Mouse (Mus musculus): ENCODE measurements around the gene Fam129b.
A peak's percentile ranks its signal among the peaks of the same experiment; 100 is the strongest.

Fam129b gene

GRCm38 (mm10) chr2:32860799-32861198 lies 15.1 kb upstream of the Fam129b start:
- no peak for DNase-seq

GRCm38 (mm10) chr2:32863317-32863716 lies 12.6 kb upstream of the Fam129b start:
- no peak for DNase-seq

DNA sequence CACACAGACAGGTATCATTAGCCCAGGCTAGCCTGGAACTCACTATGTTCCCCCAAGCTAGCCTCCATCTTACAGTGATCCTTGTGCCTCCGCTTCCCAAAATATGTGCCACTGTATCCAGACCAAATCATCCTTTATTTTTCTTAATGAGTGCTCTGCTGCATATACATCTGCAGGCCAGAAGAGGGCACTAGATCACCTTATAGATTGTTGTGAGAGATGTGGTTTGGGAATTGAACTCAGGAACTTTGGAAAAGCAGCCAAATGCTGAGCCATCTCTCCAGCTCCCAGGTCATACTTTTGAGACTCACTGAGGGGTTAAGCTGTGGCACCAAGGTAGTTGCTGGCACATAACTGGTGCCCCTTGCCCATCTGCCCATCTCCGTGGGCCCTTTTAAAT lies 11.2 kb upstream of the Fam129b start:
- DNase-seq, result no peak

GRCm38 (mm10) chr2:32867354-32867753 lies 8.6 kb upstream of the Fam129b start:
- no peak for DNase-seq

GRCm38 (mm10) chr2:32869721-32870274 lies 6.1 kb upstream of the Fam129b start:
- peak; percentile 54 for DNase-seq

DNA sequence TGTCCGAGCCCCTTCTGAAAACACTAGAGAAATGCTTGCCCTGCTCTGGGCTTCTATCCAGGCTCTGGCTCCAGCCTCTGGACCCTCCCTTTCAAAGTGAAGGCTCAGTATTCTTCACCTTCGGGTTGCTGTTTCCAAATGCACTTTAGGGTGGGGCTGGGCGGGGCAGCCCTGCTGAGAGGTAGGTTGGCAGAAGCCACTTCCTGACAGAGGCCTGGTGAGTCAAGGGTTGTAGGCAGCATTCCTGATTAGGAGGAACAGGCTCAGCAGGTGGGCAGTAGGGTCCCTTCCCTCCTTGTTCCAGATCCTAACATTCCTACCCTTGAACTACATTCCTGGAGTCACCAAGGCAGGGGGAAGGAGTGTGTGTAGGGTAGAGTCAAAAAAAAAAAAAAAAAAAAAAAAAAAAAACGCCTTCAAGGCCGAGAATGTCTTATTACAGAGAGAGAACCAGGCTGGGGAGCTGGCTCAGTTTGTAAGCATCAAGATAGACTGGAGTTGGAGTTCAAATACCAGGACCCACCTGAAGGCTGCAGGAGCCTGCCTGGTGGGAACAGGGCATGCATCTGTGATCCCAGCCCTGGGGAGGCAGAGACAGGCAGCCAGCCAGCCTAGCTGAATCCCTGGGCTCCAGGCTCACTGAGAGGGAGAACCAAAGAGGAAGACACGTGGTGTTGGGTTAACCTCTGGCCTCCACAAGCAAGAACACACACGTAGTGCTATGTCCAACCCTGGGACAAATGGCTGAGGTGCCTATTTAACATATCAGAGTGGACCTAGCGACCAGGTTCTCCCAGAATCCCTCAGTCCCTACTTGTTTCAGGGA lies 5.4 kb upstream of the Fam129b start:
- no peak for DNase-seq

- no peak for DNase-seq
These were observed 1.8 kb upstream of the Fam129b start for GRCm38 (mm10) chr2:32874070-32874469.

- DNase-seq, result peak; percentile 30
These were observed 801 bp upstream of the Fam129b start for GRCm38 (mm10) chr2:32874951-32875674.

GRCm38 (mm10) chr2:32876490-32877302 lies 782 bp downstream of the Fam129b start:
- DNase-seq, result peak; percentile 38

DNA sequence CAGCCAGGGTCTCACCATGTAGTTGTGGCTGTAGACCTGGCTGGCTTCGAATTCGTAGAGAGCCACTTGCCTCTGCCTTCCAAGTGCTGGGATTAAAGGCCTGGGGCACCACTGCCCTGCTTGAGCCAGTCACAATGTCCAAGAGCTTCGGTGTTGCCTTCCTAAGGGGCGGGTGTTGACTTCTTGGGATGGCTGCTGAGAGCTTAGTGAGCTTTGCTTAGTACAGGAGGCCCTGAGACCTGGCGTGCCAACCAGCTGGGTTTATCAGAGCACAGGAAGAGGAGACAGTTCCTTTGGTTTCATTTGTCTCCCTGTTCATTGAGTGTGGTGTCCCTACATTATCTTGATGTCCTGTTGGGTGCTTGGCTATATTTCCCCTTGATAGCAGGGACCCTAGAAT lies 1.4 kb downstream of the Fam129b start:
- no peak for DNase-seq

GRCm38 (mm10) chr2:32877761-32878393 lies 2.0 kb downstream of the Fam129b start:
- DNase-seq, result no peak

- peak; percentile 68 for DNase-seq
These were observed 2.5 kb downstream of the Fam129b start for GRCm38 (mm10) chr2:32878396-32878795.

GRCm38 (mm10) chr2:32879593-32879992 lies 3.7 kb downstream of the Fam129b start:
- DNase-seq, result no peak

- DNase-seq, result no peak
These were observed 5.1 kb downstream of the Fam129b start for GRCm38 (mm10) chr2:32881054-32881453.

GRCm38 (mm10) chr2:32881723-32882122 lies 5.8 kb downstream of the Fam129b start:
- peak; percentile 92 for DNase-seq

- peak; percentile 61 for DNase-seq
These were observed 6.5 kb downstream of the Fam129b start for GRCm38 (mm10) chr2:32882283-32883043.

DNA sequence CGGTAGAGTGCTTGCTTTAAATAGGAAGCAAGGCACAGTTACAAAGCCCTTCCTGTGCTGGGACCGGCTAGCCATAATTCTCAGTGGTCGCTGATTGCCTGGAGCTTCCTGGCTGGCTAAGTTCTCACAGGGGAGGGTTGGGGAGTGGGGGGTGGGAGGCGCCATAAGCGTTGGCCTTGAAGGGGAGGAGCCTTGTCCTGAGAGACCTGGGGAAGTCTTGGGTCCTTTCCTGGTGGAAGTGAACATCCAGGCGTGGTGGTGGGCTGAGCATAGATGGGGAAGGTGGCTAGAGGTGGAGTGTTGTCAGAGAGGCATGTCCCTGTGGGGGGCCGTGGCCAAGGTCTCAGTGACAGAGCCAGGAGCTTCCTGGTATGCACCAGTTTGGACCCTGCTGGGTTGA lies 8.8 kb downstream of the Fam129b start:
- DNase-seq, result peak; percentile 51

DNA sequence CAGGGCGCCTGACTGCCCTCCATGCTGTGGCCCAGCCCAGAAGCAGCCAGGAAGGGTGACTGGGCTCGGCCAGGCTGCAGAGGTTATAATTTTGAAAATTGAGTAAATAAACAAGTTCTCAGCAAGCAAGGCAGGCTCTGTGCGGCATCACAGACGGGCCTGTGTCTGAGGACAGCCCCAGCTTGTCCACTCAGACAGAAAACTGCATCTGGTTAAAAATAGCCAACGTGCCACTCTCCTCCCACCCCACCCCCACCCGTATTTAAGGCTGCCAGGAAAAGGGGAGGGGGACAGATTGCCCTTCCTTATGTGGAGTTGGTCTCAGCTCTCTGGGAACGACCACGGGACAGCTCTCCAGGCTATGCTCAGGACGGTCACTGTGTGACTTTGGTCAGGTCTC lies 12.1 kb downstream of the Fam129b start:
- no peak for DNase-seq

- no peak for DNase-seq
These were observed 12.6 kb downstream of the Fam129b start for GRCm38 (mm10) chr2:32888551-32888950.

DNA sequence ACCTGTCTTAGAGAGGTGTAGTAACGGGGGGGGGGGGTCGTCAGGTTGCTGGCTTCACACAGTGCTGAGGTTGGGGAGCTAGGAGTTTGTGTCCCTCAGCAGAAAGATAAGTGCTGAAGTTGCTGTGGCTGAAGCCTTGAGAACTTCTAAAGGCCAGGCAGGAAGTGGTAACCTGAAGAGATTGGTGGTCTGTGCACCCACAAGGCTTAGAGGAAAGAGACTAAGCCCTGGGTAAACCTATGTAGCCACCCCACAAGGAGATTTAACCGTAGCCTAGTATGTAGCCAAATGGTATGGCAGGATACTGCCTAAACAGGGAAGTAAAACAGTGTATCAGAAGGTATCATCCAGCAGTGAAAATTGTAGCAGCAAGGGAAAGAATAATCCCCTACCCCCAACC lies 14.4 kb downstream of the Fam129b start:
- no peak for DNase-seq

DNA sequence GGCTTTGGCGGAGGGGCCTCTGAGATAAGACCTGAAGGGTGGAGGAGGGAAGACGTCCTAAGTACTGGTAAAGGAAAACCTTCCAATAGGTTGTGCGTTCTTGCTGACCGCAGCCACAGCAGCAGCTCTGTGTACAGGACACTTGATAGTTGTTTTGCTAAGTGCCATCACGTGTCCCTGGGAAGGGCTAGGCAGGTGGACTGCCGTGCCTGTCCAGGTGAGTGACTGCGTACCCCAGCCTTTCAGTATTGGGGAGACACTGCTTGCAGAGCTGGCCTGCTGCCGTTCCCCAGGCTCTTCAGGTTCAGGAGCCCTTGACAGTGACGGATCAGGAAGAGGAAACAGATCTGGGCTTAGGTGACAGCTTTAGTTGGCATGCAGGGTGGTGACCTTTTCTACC lies 15.4 kb downstream of the Fam129b start:
- no peak for DNase-seq

DNA sequence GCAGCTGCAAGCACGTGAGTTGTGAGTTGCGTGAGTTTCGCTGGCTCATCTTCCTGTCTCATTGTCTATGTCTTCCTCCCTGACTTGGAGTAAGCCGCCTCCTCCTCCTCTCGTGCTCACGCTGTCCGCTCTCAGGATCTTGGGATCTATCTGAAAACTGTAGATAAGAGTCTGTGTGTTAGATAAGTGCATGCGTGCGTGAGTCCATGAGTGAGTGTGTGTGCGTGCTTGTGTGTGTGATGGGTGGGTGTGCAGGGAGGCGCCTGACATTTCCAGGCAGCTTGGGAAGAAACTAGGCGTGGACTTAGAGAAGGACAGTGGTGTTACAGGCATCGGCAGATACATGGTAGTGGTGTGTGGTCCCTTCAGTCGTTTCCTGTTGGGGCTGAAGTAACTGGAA lies 16.6 kb downstream of the Fam129b start:
- DNase-seq, result no peak

Measured in kidney, postnatal 14 days (tissue).